Mouse (Mus musculus): ENCODE measurements around the gene Stx8.

The Stx8 gene

GRCm38 (mm10) chr11:68089426-68089825, 123.4 kb downstream of the Stx8 start:
- no peak for DNase-seq (ENCODE audit: low spot score)

GRCm38 (mm10) chr11:68089885-68090592, 124.0 kb downstream of the Stx8 start:
- no peak for DNase-seq (ENCODE audit: low spot score)

GRCm38 (mm10) chr11:68091975-68092759, 126.2 kb downstream of the Stx8 start:
- no peak for DNase-seq (ENCODE audit: low spot score)

- DNase-seq (ENCODE audit: low spot score) = no peak
Measured at GRCm38 (mm10) chr11:68101598-68101997, 135.6 kb downstream of the Stx8 start.

- DNase-seq (ENCODE audit: low spot score) = no peak
Measured at GRCm38 (mm10) chr11:68103480-68103879, 137.5 kb downstream of the Stx8 start.

- DNase-seq (ENCODE audit: low spot score) = no peak
Measured at GRCm38 (mm10) chr11:68106053-68106452, 140.1 kb downstream of the Stx8 start.

- no peak for DNase-seq (ENCODE audit: low spot score)
Measured at GRCm38 (mm10) chr11:68113454-68114100, 147.6 kb downstream of the Stx8 start.

- DNase-seq (ENCODE audit: low spot score) = no peak
Measured at GRCm38 (mm10) chr11:68114202-68114601, 148.2 kb downstream of the Stx8 start.

GRCm38 (mm10) chr11:68116157-68116556, 150.2 kb downstream of the Stx8 start:
- DNase-seq (ENCODE audit: low spot score) = no peak

- DNase-seq (ENCODE audit: low spot score) = no peak
Measured at GRCm38 (mm10) chr11:68117878-68118660, 152.1 kb downstream of the Stx8 start.

- no peak for DNase-seq (ENCODE audit: low spot score)
Measured at GRCm38 (mm10) chr11:68118679-68119078, 152.7 kb downstream of the Stx8 start.

GRCm38 (mm10) chr11:68119136-68119535, 153.1 kb downstream of the Stx8 start:
- DNase-seq (ENCODE audit: low spot score) = no peak

- no peak for DNase-seq (ENCODE audit: low spot score)
Measured at GRCm38 (mm10) chr11:68121260-68121659, 155.3 kb downstream of the Stx8 start.

GRCm38 (mm10) chr11:68121660-68122059, 155.7 kb downstream of the Stx8 start:
- DNase-seq (ENCODE audit: low spot score) = no peak

GRCm38 (mm10) chr11:68126071-68126470, 160.1 kb downstream of the Stx8 start:
- DNase-seq (ENCODE audit: low spot score) = no peak

- DNase-seq (ENCODE audit: low spot score) = no peak
Measured at GRCm38 (mm10) chr11:68134494-68134893, 168.5 kb downstream of the Stx8 start.

- DNase-seq (ENCODE audit: low spot score) = no peak
Measured at GRCm38 (mm10) chr11:68135350-68135749, 169.4 kb downstream of the Stx8 start.

- DNase-seq (ENCODE audit: low spot score) = no peak
Measured at GRCm38 (mm10) chr11:68136687-68137086, 170.7 kb downstream of the Stx8 start.

GRCm38 (mm10) chr11:68142296-68142695, 176.3 kb downstream of the Stx8 start:
- no peak for DNase-seq (ENCODE audit: low spot score)

- no peak for DNase-seq (ENCODE audit: low spot score)
Measured at GRCm38 (mm10) chr11:68144235-68145065, 178.5 kb downstream of the Stx8 start.

GRCm38 (mm10) chr11:68145066-68145585, 179.1 kb downstream of the Stx8 start:
- no peak for DNase-seq (ENCODE audit: low spot score)
